Mouse (Mus musculus) pancreas, adult 10 weeks (tissue): ENCODE results near the gene Hephl1. TPM values are rescaled to one million over a fixed set of nuclear protein-coding genes. Genes with fewer than 3 reads are reported as not detected.

Experiments
- polyA plus RNA-seq: library from polyadenylated mRNA; stranded (reverse); fragments of 350-450 nt; fragmentation: Illumina TruSeq; extraction: RNeasy Lipid Tissue Mini Kit (QIAGEN cat#74804); gene quantifications from one replicate; pipeline ENCODE4 v1.2.3, GENCODE M21; 2015; ENCODE audit warnings: low read depth, low replicate concordance; ENCODE audit not compliant: insufficient read depth

Hephl1 gene
- not detected for polyA plus RNA-seq

GRCm38 (mm10) chr9:15112008-15112407 lies at the start of gene Hephl1:
Gene Hephl1 (minus strand): TSS chr9:15112108.

GRCm38 (mm10) chr9:15045084-15045669 lies 66.7 kb downstream of the Hephl1 start, which contains the start of gene Panx1:
Gene Panx1 (minus strand): TSS chr9:15045478.

Other genes starting within 250 kb of the Hephl1 start
- gene Izumo1r, start 208.2 kb downstream of the Hephl1 start, polyA plus RNA-seq, result not detected
- gene Panx1, start 66.6 kb downstream of the Hephl1 start, polyA plus RNA-seq, result 1.8 TPM
- gene Vstm5, start 126.9 kb upstream of the Hephl1 start, polyA plus RNA-seq, result 0.68 TPM
- 7.9 TPM for gene Med17, start 167.8 kb upstream of the Hephl1 start, polyA plus RNA-seq
- gene Taf1d, start 194.1 kb upstream of the Hephl1 start, polyA plus RNA-seq, result 18.4 TPM
- 4.8 TPM for gene 4931406C07Rik, start 194.3 kb upstream of the Hephl1 start, polyA plus RNA-seq
- gene Cep295, start 245.7 kb upstream of the Hephl1 start, polyA plus RNA-seq, result 6.0 TPM